Mouse (Mus musculus) heart, adult 18-20 months (tissue): ENCODE data around the gene Eif4h. TPM values are rescaled to one million over a fixed set of nuclear protein-coding genes. Genes with fewer than 3 reads are reported as not detected.
A peak's percentile ranks its signal among the peaks of the same experiment; 100 is the strongest.

Source experiments
- DNase-seq, 2 experiments: peaks; one replicate each; pipeline ENCODE4 v3.0.0; 2021 to 2022; ENCODE audit warnings: mixed read lengths in 1 of 2
- long read RNA-seq, 2 experiments: library from polyadenylated mRNA; stranded (forward); transcript quantifications; one replicate each; pipeline ENCODE4 v2.0.0; 2021
- total RNA-seq, 2 experiments: library from RNA; stranded (reverse); gene quantifications; 2 replicates each; pipeline ENCODE4 v1.2.3; 2021

Gene Eif4h
- 100 to 1,000 TPM; 132 to 136 TPM for total RNA-seq
- long read RNA-seq, experiment 1, transcript Eif4h-201 (6 exons, 2,367 nt), result major isoform, 103 of 169 reads
- long read RNA-seq, experiment 1, transcript Eif4h-205 (7 exons, 2,726 nt), result minor isoform, 35 of 169 reads
- long read RNA-seq, experiment 1, partial matches to known transcripts, result 10 of 169 reads
- long read RNA-seq, experiment 1, other reads (novel, unspliced or antisense), result 21 of 169 reads
- long read RNA-seq, experiment 2, transcript Eif4h-201 (6 exons, 2,367 nt), result major isoform, 60 of 93 reads
- long read RNA-seq, experiment 2, transcript Eif4h-205 (7 exons, 2,726 nt), result minor isoform, 14 of 93 reads
- long read RNA-seq, experiment 2, partial matches to known transcripts, result 3 of 93 reads
- long read RNA-seq, experiment 2, other reads (novel, unspliced or antisense), result 16 of 93 reads

- DNase-seq, result peak; percentile 96 to 98
Measured at GRCm38 (mm10) chr5:134639269-134639682, at the start of gene Eif4h. TSS of gene Eif4h (minus strand) at chr5:134639490.

GRCm38 (mm10) chr5:134688718-134689284, 49.5 kb upstream of the Eif4h start:
- peak; percentile 99 to 100 for DNase-seq

GRCm38 (mm10) chr5:134688086-134688717, 48.9 kb upstream of the Eif4h start, which contains the start of gene Limk1:
TSS of gene Limk1 (minus strand) at chr5:134688598.
- DNase-seq, result no peak

- DNase-seq, result no peak
Measured at GRCm38 (mm10) chr5:134687187-134687586, 47.9 kb upstream of the Eif4h start.

GRCm38 (mm10) chr5:134686541-134686940, 47.3 kb upstream of the Eif4h start:
- DNase-seq, result no peak

GRCm38 (mm10) chr5:134684398-134684797, 45.1 kb upstream of the Eif4h start:
- no peak for DNase-seq

- DNase-seq, result no peak
Measured at GRCm38 (mm10) chr5:134683813-134684212, 44.5 kb upstream of the Eif4h start.

- DNase-seq, result peak; percentile 36 to 38
Measured at GRCm38 (mm10) chr5:134680238-134680637, 40.9 kb upstream of the Eif4h start.

- DNase-seq, result peak; percentile 53 to 68
Measured at GRCm38 (mm10) chr5:134678827-134679546, 39.7 kb upstream of the Eif4h start.

GRCm38 (mm10) chr5:134678031-134678430, 38.7 kb upstream of the Eif4h start:
- peak; percentile 70 to 83 for DNase-seq

- DNase-seq, result no peak
Measured at GRCm38 (mm10) chr5:134677491-134677890, 38.2 kb upstream of the Eif4h start.

GRCm38 (mm10) chr5:134675956-134676759, 36.9 kb upstream of the Eif4h start:
- DNase-seq, result peak; percentile 94 to 95

GRCm38 (mm10) chr5:134674977-134675376, 35.7 kb upstream of the Eif4h start:
- DNase-seq, result no peak

- no peak for DNase-seq
Measured at GRCm38 (mm10) chr5:134672611-134673010, 33.3 kb upstream of the Eif4h start.

- no peak for DNase-seq
Measured at GRCm38 (mm10) chr5:134672198-134672516, 32.9 kb upstream of the Eif4h start.

- DNase-seq, result peak in 1 of 2 experiments; percentile 54
Measured at GRCm38 (mm10) chr5:134671335-134672197, 32.3 kb upstream of the Eif4h start.

- DNase-seq, result no peak
Measured at GRCm38 (mm10) chr5:134669001-134669708, 29.9 kb upstream of the Eif4h start.

GRCm38 (mm10) chr5:134668495-134668894, 29.2 kb upstream of the Eif4h start:
- DNase-seq, result no peak

- no peak for DNase-seq
Measured at GRCm38 (mm10) chr5:134656708-134657107, 17.4 kb upstream of the Eif4h start.

GRCm38 (mm10) chr5:134652015-134652414, 12.7 kb upstream of the Eif4h start:
- no peak for DNase-seq
